Mouse (Mus musculus) 3134 (cell line): Measurements from ENCODE around the gene Mink1.

Experiments
- DNase-seq: peaks from one replicate; pipeline ENCODE4 v3.0.0-alpha.2; 2011; ENCODE audit warnings: low spot score; ENCODE audit not compliant: insufficient read length; ENCODE audit errors: extremely low read depth

Mink1 gene

DNA sequence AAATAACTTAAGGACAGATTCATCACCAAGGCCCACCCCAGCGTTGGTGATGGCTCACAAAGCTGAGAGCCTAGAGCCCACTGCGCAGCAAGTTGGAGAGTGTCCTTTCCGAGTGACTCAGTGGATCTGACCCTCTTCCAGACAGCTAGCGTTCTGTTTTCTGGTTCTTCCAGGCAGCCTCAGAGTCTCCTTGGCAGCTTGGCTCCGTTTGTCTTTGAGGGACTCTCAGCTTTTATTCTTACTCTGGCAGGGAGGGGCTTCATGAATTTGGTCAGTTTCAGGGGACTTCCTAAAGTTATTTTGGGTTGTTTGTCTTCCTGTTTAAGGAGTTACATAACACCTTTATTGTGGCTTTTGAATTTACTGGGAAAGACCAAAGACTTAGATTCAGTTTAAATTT is 24.3 kb downstream of the Mink1 start:
- no peak for DNase-seq

- DNase-seq: no peak
Observed at GRCm38 (mm10) chr11:70591733-70592132, 29.1 kb downstream of the Mink1 start.

DNA sequence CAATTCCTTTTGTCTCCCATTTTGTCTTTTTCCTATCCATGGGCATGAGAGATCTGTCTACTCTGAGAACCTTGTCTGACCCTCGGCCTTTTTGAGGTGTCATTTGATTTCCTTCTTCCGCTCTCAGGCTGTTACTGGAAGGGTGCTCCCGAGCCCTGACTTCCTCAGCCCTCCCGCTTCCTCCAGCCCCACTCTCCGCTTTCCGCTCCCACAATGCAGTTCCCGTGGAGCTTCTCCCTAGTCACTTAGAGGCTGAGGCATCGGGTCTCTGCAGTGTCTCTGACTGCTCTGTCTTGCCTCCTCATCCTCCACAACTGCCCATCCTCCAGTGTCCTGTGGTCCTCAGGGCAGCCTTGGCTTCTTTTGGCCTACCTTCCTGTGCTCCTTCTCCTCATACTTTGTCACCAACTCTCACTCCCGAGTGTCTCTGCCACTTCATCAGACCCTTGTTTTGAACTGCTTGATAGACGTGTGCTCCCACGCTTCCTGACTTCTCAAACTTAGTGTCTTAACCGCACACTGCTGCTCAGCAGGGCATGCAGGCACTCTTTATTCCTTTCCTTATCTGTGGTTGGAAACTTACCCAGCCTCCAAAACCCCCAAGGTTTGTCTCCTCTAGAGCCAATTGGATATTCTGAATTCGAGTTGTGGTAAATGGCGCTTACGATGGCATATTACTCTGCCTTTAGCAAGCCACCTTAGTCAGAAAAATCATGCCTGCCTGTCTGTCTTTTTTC is 31.7 kb downstream of the Mink1 start:
- no peak for DNase-seq

- no peak for DNase-seq
Observed at GRCm38 (mm10) chr11:70595638-70596037, 33.0 kb downstream of the Mink1 start.

- no peak for DNase-seq
Observed at GRCm38 (mm10) chr11:70596094-70596493, 33.4 kb downstream of the Mink1 start.

DNA sequence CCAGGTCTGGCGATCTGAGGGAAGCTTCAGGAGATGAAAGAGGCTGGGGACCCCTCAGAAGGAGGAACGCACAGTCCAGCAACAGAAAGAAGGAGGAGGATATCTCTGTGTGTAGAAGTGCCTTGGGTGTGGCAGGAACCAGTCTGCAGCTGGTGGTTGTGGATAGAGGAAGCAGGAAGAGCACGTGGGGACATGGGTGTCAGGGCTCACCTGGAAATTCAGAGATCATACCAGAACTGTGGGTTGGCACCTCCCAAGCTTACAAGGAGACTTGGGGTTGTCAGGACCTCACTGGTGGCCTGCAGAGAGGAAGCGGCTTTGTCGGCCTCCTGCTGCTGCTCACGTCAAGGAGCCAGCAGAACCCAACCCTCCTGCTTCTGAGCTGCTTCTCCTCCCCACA is 34.6 kb downstream of the Mink1 start:
- no peak for DNase-seq

DNA sequence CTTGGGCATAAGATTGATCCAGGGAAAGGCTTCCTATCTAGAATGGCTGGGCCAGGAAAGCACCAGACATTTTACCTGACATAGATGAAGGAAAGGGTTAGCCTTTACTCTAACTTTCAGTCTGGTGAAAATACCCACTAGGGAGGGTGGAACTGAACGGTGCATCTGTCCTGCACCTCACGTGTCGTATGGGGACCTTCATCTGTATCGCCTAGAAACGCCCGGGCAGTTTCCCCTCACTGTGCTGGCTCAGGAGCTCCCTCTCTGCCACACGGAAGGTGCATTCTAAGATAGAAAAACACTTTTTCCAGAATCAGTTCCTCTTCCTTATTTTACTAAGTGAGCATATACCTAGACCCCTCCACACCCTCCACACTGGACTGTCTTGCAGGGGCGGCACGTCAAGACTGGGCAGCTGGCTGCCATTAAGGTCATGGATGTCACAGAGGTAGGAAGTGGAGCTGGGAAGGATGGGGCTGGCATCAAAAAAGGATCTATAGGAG is 35.8 kb downstream of the Mink1 start:
- DNase-seq: no peak

- DNase-seq: peak; percentile 56
Observed at GRCm38 (mm10) chr11:70605024-70605566, 42.4 kb downstream of the Mink1 start.

GRCm38 (mm10) chr11:70606717-70607116 is 44.0 kb downstream of the Mink1 start:
- DNase-seq: no peak

- DNase-seq: no peak
Observed at GRCm38 (mm10) chr11:70607611-70608010, 44.9 kb downstream of the Mink1 start.

GRCm38 (mm10) chr11:70608381-70609066 is 45.8 kb downstream of the Mink1 start:
- no peak for DNase-seq

DNA sequence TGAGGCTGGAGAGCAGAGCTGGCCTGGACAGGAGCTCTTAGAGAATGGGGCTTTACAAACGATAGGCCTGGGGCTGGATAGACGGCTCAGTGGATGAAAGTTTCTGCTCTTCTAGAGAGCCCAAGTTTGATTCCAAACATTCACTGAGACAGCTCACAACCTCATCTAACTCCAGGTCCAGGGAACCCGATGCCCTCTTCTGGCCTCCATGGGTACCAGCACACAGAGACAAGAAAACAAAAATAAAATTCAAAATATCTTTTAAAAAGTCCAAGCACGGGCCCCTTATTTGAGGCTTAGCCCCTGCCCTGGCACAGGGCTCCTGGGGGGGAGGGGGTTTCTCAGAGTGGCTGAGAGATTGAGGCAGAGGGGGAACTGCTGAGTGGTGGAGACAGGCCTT is 48.1 kb downstream of the Mink1 start:
- DNase-seq: no peak

DNA sequence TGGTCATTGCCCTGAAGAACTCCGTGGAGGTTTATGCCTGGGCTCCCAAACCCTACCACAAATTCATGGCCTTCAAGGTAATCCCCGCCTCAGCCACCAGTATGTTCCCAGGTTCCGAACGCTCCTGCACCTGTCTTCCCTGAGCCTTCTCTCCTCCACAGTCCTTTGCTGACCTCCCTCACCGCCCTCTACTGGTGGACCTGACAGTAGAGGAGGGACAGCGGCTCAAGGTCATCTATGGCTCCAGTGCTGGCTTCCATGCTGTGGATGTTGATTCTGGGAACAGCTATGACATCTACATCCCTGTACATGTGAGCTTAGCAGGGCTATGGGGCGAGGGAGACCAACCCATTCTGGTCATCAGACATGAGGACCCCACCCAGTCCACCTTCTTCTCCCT is 49.8 kb downstream of the Mink1 start:
- no peak for DNase-seq

DNA sequence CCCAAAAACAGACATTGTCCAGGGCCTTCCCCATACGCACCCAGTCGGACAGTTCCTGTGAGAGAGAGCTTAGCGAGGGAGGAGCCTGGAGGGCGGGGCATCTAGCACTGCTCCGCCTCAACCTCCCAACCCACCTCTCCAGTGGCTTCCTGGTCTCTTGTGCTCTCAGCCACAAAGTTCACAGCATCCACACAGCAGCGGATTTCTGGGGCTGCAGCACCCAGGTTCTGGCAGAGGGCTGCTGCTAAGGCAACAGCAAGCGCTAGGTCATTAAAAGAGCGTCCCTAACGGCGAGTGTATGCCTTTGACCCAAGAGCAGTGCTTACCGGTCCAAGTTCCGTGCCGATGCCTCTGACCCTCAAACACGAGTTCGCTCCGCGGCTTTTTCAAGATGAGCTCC is 52.4 kb downstream of the Mink1 start:
- DNase-seq: no peak

- no peak for DNase-seq
Observed at GRCm38 (mm10) chr11:70615516-70616093, 52.9 kb downstream of the Mink1 start, which contains the start of gene 4930544D05Rik. TSS of gene 4930544D05Rik (plus strand) at chr11:70615848.

DNA sequence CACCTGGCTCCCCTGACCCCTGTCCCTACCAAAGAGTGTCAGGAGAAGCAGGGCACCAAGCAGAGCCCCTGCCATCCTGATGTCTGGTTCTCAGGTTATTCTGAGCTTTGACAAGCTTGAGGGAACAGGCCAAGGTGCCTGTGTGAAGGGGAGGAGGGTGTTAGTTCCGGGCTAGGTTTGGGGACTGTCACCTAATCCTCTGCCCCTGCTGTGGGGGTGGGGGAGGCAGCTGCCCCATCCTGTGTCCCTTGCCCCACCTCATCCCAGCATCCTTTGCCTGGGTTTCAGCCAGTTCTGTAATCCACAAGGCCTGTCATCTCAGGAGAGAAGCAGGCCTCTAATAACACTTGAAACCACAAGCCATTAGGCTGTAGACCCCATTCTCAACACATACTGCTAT is 56.4 kb downstream of the Mink1 start, which contains the start of gene Chrne:
Gene Chrne, minus strand, starts transcription at position 116 of the 400 bp plus-strand sequence.
- no peak for DNase-seq

- peak; percentile 72 for DNase-seq
Observed at GRCm38 (mm10) chr11:70621972-70622814, 59.5 kb downstream of the Mink1 start.

GRCm38 (mm10) chr11:70623053-70623742 is 60.5 kb downstream of the Mink1 start:
- DNase-seq: no peak

DNA sequence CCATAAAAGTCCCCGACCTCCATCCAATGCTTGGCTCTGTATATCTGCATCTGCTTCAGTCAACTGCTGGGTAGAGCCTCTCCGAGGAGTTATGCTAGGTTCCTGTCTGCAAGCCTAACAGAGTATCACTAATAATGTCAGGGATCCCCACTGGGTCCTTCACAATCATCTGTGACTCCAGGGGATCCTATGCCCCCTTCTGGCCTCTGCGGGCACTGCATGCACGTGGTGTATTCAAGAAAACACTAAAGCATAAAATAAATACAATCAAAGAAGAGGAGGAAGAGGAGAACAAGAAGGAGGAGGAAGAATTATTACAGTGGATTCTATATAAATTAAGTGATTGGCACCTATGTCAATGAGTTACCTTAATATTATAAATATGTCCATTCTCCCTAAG is 62.8 kb downstream of the Mink1 start:
- DNase-seq: no peak

GRCm38 (mm10) chr11:70626877-70627276 is 64.2 kb downstream of the Mink1 start:
- DNase-seq: no peak
